Mouse (Mus musculus): ENCODE data around the gene Mboat7.

DNA sequence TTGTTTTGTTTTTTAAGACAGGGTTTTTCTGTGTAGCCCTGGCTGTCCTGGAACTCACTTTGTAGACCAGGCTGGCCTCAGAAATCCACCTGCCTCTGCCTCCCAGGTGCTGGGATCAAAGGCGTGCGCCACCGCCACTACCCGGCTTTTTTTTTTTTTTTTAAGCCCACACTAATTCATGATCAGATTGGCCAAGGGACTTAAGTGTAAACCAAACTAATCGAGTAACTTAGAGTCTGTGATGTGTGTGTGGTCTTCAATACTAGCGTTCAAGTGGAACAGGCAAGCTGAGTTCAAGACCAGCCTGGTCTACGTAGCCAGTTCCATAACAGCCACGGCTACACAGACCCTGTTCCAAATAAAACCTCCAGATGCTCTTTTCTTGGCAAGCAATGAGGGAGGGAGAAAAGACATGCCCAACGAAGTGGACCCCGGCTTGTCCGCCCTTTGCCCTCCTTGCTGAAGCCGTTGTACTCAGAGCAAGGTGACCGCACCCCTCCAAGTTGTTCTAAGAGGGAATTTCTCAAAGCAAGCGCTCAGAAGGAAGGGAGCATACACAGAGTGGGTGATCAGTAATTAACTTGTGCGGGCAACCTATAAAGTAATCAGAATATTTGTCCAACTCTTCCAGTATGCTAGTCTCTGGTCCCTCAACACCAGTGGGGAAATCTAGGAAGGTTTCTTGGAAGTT is 28.7 kb downstream of the Mboat7 start:
- TF ChIP-seq POLR2A (IDR thresholded peaks at IDR 0.05; ENCODE audit: low read depth, low read length) (no peak), CTCF (IDR thresholded peaks at IDR 0.05; ENCODE audit: extremely low read depth, insufficient read depth, insufficient read length, insufficient replicate concordance) (no peak)

Data from spleen, adult 2 months (tissue).